Mouse (Mus musculus): ENCODE measurements around the gene Fntb. TPM values are rescaled to one million over a fixed set of nuclear protein-coding genes. Genes with fewer than 3 reads are reported as not detected.
A peak's percentile ranks its signal among the peaks of the same experiment; 100 is the strongest.

Gene Fntb
- 43.1 and 48.2 TPM in 2 replicates for polyA plus RNA-seq (2016; fragmentation: Nextera tagmentation; extraction: Ambion mirVana)

DNA sequence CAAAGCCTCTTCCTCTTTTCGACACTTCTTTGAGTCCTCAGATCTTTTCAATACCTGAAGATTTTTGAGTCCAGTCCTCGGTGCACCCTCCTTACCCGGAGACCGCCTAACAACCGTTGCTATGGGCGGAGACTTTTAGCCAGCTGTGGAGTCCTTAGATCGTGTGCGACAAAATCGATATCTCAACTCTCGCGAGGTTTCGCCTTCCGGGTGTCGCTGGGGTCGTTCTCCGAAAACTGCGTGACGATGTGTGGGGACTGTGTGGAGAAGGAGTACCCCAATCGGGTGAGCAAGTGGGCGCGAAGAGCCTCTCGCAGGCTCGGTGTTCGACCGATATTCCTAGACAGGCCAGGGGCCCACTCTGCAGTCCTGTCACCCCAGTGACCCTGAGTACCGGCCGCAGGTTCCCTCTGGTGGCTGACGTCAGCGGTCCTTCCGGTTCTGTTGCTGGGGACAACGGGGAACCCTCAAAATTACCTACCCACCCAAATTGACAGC lies at the start of gene Fntb, which contains the start of gene Churc1:
Gene Fntb, plus strand, starts transcription at position 236 of the 498 bp plus-strand sequence.
Gene Churc1, plus strand, starts transcription at position 185 of the 498 bp plus-strand sequence.
- DNase-seq (ENCODE audit: low spot score), result peak; percentile 93
- Histone ChIP-seq H3K27me3 (ENCODE audit: low read depth, poor library complexity, severe bottlenecking) (no peaks in the 10 kb centered on the region), H3K4me3 (peak within 1 kb of the TSS; percentile 79), H3K4me1 (peaks cover 10% of the 10 kb centered on the region), H3K27ac (peak within 1 kb of the TSS; percentile 89), H3K9me3 (replicated peaks) (no peaks in the 10 kb centered on the region), H3K36me3 (no peaks in the 10 kb centered on the region)
- WGBS, result under 1% methylated on average over 31 of the region's 31 CpGs

- Histone ChIP-seq H3K9me3 (replicated peaks) (no peaks in the 10 kb centered on the region), H3K4me1 (no peaks in the 10 kb centered on the region), H3K36me3 (no peaks in the 10 kb centered on the region), H3K27ac (no peak overlapping the region), H3K27me3 (ENCODE audit: low read depth, poor library complexity, severe bottlenecking) (peaks cover 6% of the 10 kb centered on the region), H3K4me3 (no peak overlapping the region)
- WGBS, result 91% methylated on average over 4 of the region's 4 CpGs
- DNase-seq (ENCODE audit: low spot score), result no peak
Observed at GRCm38 (mm10) chr12:76718384-76718783, 47.0 kb upstream of the Fntb start.

GRCm38 (mm10) chr12:76720572-76720971 lies 44.8 kb upstream of the Fntb start:
- no peaks in the 10 kb centered on the region for H3K4me1 ChIP-seq
- H3K9me3 ChIP-seq (replicated peaks), result no peaks in the 10 kb centered on the region
- H3K27ac ChIP-seq, result no peak overlapping the region
- no peak for DNase-seq (ENCODE audit: low spot score)
- H3K4me3 ChIP-seq, result no peak overlapping the region
- H3K36me3 ChIP-seq, result no peaks in the 10 kb centered on the region
- H3K27me3 ChIP-seq (ENCODE audit: low read depth, poor library complexity, severe bottlenecking), result no peaks in the 10 kb centered on the region

DNA sequence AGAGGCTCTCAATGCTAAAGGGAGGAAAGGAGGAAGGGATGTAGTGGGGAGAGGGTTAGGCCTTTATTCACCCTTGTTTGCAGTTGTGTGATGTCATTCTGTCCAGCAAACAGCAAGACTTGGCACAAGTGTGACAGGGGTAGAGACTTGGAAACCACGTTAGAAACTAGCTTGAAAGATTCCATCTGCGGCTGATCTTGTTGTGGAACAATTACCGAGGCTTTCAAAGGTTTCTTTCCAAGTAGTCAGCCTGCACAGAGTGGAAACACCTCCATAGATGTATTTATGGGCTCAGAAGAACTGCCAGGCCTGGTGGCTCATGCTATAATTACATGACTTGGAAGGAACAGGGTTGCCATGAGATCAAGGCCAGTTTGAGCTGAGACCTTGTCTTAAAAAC lies 43.4 kb upstream of the Fntb start:
- no peaks in the 10 kb centered on the region for H3K9me3 ChIP-seq (replicated peaks)
- WGBS, result 84% methylated on average over 3 of the region's 3 CpGs
- no peaks in the 10 kb centered on the region for H3K27me3 ChIP-seq (ENCODE audit: low read depth, poor library complexity, severe bottlenecking)
- no peak overlapping the region for H3K4me3 ChIP-seq
- H3K36me3 ChIP-seq, result no peaks in the 10 kb centered on the region
- no peaks in the 10 kb centered on the region for H3K4me1 ChIP-seq
- no peak overlapping the region for H3K27ac ChIP-seq
- DNase-seq (ENCODE audit: low spot score), result no peak

DNA sequence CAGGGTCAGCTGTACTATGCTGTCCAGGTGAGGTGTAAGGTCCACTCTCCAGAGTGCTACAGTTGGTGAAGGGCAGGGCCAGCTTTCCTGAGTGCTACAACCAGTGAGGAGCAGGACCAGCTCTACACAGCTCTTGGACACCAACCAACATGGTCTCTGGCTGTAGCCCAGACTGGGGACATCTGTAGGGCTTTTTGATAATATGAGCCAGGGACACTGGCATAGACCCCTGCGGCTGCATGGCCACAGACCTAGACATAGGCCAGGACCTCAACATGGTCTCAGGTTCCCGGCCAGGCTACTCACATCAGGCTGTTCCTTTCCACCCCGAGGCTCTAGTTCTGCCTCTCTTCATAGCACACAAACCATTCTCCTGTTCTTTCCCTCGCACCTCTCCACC lies 37.4 kb upstream of the Fntb start:
- H3K36me3 ChIP-seq, result no peaks in the 10 kb centered on the region
- no peaks in the 10 kb centered on the region for H3K27me3 ChIP-seq (ENCODE audit: low read depth, poor library complexity, severe bottlenecking)
- H3K4me3 ChIP-seq, result no peak overlapping the region
- 91% methylated on average over 4 of the region's 4 CpGs for whole genome bisulfite sequencing
- H3K27ac ChIP-seq, result no peak overlapping the region
- no peak for DNase-seq (ENCODE audit: low spot score)
- no peaks in the 10 kb centered on the region for H3K9me3 ChIP-seq (replicated peaks)
- H3K4me1 ChIP-seq, result no peaks in the 10 kb centered on the region

- H3K27ac ChIP-seq, result no peak overlapping the region
- H3K36me3 ChIP-seq, result no peaks in the 10 kb centered on the region
- 79% methylated on average over 16 of the region's 16 CpGs for WGBS
- H3K9me3 ChIP-seq (replicated peaks), result no peaks in the 10 kb centered on the region
- no peaks in the 10 kb centered on the region for H3K27me3 ChIP-seq (ENCODE audit: low read depth, poor library complexity, severe bottlenecking)
- no peak for DNase-seq (ENCODE audit: low spot score)
- H3K4me1 ChIP-seq, result no peaks in the 10 kb centered on the region
- H3K4me3 ChIP-seq, result no peak overlapping the region
Observed at GRCm38 (mm10) chr12:76750866-76751459, 14.4 kb upstream of the Fntb start.

DNA sequence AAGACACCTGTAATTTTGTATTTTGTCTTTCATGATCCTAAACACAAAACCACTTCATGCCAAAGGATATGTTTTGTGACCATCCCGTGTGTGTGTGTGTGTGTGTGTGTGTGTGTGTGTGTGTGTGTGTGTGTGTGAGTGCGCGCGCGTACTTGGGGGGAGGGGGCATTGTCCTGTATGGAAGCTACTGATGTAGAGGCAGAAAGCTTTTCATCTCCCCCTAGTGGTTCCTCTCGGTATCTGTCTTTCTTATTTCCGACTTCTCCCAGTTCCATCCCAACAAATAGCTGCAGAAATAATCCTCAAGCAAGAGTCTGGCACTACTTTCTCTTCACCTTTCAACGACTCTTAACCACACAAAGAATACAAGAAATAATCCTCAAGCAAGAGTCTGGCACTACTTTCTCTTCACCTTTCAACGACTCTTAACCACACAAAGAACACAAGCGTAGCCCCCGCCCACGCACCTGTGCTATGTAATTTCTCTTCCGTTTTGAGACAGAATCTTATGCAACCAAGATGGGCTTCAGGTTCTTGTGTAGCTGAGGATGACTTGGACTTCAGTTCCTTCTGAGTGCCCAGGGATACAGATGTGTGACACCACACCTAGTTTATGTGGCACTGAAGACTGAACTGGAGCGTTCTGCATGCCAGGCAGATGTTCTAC lies 12.6 kb upstream of the Fntb start:
- H3K4me3 ChIP-seq, result no peak overlapping the region
- H3K27ac ChIP-seq, result no peak overlapping the region
- no peaks in the 10 kb centered on the region for H3K27me3 ChIP-seq (ENCODE audit: low read depth, poor library complexity, severe bottlenecking)
- WGBS, result 48% methylated on average over 14 of the region's 14 CpGs
- no peaks in the 10 kb centered on the region for H3K36me3 ChIP-seq
- H3K9me3 ChIP-seq (replicated peaks), result no peaks in the 10 kb centered on the region
- no peaks in the 10 kb centered on the region for H3K4me1 ChIP-seq
- peak; percentile 58 for DNase-seq (ENCODE audit: low spot score)

DNA sequence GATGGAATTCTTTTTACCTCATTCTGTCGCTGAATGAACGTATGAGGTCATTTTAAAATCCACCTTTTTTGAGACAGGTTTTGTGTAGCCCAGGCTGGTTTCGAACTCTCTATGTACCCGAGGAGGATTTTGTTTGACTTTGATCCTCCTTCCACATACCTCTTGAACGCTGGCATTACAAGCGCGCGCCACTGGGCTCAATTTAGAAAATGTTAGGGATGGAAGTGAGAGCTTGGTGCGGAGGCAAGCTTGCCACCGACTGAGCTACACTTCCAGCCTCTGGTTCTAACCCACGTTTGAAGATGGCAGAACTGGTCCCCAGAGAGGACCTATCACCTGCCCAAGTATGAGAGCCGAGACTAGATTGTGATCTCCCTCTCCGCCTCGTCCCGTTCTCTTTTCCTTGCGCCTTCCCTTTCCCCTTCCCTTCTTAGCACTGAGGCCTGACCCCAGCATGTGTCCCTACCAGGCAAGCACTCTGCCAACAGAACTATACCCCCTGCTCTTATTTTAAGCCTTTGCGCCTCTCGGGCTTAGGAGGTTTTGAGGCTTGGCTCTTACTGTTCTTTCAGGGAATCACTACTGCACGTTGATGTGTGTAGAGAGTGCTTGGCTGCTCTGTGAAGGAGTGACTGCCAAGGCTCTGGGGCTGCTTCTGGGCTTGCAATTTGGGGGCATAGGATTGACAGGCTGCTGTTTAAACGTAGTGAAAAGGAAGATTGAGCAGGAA lies 677 bp downstream of the Fntb start:
- Histone ChIP-seq H3K9me3 (replicated peaks) (no peaks in the 10 kb centered on the region), H3K27me3 (ENCODE audit: low read depth, poor library complexity, severe bottlenecking) (no peaks in the 10 kb centered on the region), H3K36me3 (no peaks in the 10 kb centered on the region), H3K4me1 (peaks cover 10% of the 10 kb centered on the region), H3K27ac (peak overlapping the region; percentile 89), H3K4me3 (peak overlapping the region; percentile 79)
- 36% methylated on average over 20 of the region's 20 CpGs for WGBS
- peak; percentile 34 for DNase-seq (ENCODE audit: low spot score)

GRCm38 (mm10) chr12:76770841-76771500 lies 5.6 kb downstream of the Fntb start:
- peaks cover 9% of the 10 kb centered on the region for H3K4me1 ChIP-seq
- WGBS, result 92% methylated on average over 5 of the region's 5 CpGs

GRCm38 (mm10) chr12:76771540-76771939 lies 6.2 kb downstream of the Fntb start:
- no peaks in the 10 kb centered on the region for H3K27me3 ChIP-seq (ENCODE audit: low read depth, poor library complexity, severe bottlenecking)
- H3K27ac ChIP-seq, result no peak overlapping the region
- DNase-seq (ENCODE audit: low spot score), result no peak
- H3K36me3 ChIP-seq, result no peaks in the 10 kb centered on the region
- H3K4me3 ChIP-seq, result no peak overlapping the region
- 0 out of 2 replicates have a peak, but pooled peaks cover 4% of the 10 kb centered on the region for H3K4me1 ChIP-seq
- H3K9me3 ChIP-seq (replicated peaks), result no peaks in the 10 kb centered on the region
- 92% methylated on average over 5 of the region's 5 CpGs for WGBS

More at GRCm38 (mm10) chr12:76770841-76771500, 5.6 kb downstream of the Fntb start:
- no peak for DNase-seq (ENCODE audit: low spot score)
- H3K4me3 ChIP-seq, result no peak overlapping the region
- H3K27me3 ChIP-seq (ENCODE audit: low read depth, poor library complexity, severe bottlenecking), result no peaks in the 10 kb centered on the region
- H3K9me3 ChIP-seq (replicated peaks), result no peaks in the 10 kb centered on the region
- H3K36me3 ChIP-seq, result no peaks in the 10 kb centered on the region
- no peak overlapping the region for H3K27ac ChIP-seq

DNA sequence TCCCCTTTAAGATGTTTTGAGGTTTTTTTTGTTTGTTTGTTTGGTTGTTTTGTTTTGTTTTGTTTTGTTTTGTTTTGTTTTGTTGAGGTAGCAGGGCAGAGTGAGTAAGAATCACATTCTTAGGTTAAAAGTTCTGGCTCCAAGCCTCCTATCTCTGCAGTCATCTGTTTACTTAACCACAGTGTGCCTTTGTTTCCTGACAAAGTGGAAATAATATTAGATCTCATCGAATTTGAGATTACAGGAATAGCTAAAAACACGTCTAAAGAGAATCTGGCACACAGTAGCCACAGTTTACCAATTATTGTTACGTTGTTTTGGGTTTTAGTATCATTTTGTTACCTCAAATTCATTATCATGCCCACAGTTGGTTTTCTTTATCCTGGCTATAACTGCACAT lies 9.3 kb downstream of the Fntb start:
- Histone ChIP-seq H3K27me3 (ENCODE audit: low read depth, poor library complexity, severe bottlenecking) (no peaks in the 10 kb centered on the region), H3K9me3 (replicated peaks) (no peaks in the 10 kb centered on the region), H3K27ac (no peak overlapping the region), H3K4me1 (0 out of 2 replicates have a peak, but pooled peaks cover 4% of the 10 kb centered on the region), H3K36me3 (0 out of 2 replicates have a peak, but pooled peaks cover 4% of the 10 kb centered on the region), H3K4me3 (no peak overlapping the region)
- no peak for DNase-seq (ENCODE audit: low spot score)
- WGBS, result 84% methylated on average over 3 of the region's 3 CpGs

- Histone ChIP-seq H3K27ac (no peak overlapping the region), H3K4me3 (no peak overlapping the region), H3K27me3 (ENCODE audit: low read depth, poor library complexity, severe bottlenecking) (no peaks in the 10 kb centered on the region), H3K9me3 (replicated peaks) (no peaks in the 10 kb centered on the region), H3K4me1 (0 out of 2 replicates have a peak, but pooled peaks cover 4% of the 10 kb centered on the region), H3K36me3 (0 out of 2 replicates have a peak, but pooled peaks cover 4% of the 10 kb centered on the region)
- DNase-seq (ENCODE audit: low spot score), result no peak
- WGBS, result 68% methylated on average over 4 of the region's 4 CpGs
Observed at GRCm38 (mm10) chr12:76775132-76775531, 9.7 kb downstream of the Fntb start.

Measured in limb, embryonic 10.5 days (tissue).